Mouse (Mus musculus) adrenal gland, adult 8-10 months (tissue): Measurements from ENCODE around the gene Sema4a. TPM values are rescaled to one million over a fixed set of nuclear protein-coding genes. Genes with fewer than 3 reads are reported as not detected.

Source experiments
- microRNA-seq, 2 experiments: library from miRNA; unstranded; fragments of <30 nt; microRNA quantifications; one replicate each; pipeline ENCODE4 v1.2.0; 2022
- total RNA-seq, 4 experiments: library from RNA; stranded (reverse); gene quantifications; 2 replicates each; pipeline ENCODE4 v1.2.4; 2022

The Sema4a gene
- total RNA-seq, 4 experiments from 2014 or later = 12.2 to 14.0 (median 12.5) TPM

Small RNA genes lying within 50 kb of the gene (microRNA-seq; reads per million reads assigned to microRNA genes)
- gene Mir7011 = 0.34 to 0.53 reads per million in 2 experiments

Other genes with a start within 250 kb of the Sema4a start
- gene Rhbg, start 206.5 kb downstream of the Sema4a start, total RNA-seq = 10 to 100 TPM; 12.0 to 27.5 (median 17.3) TPM
- 1 to 10 TPM; 1.3 to 3.1 (median 2.3) TPM for gene Gm38392, start 174.0 kb downstream of the Sema4a start, total RNA-seq
- gene Tsacc, start 164.2 kb downstream of the Sema4a start, total RNA-seq = 1 to 10 TPM; 6.2 to 9.3 (median 8.2) TPM
- gene Cct3, start 164.1 kb downstream of the Sema4a start, total RNA-seq = 100 to 1,000 TPM; 250 to 360 (median 279) TPM
- gene Glmp, start 136.2 kb downstream of the Sema4a start, total RNA-seq = 100 to 1,000 TPM; 233 to 293 (median 254) TPM
- gene Tmem79, start 125.0 kb downstream of the Sema4a start, total RNA-seq = 1 to 10 TPM; 4.4 to 7.1 (median 5.9) TPM
- 10 to 100 TPM; 48.2 to 66.6 (median 55.9) TPM for gene Smg5, start 124.9 kb downstream of the Sema4a start, total RNA-seq
- gene Paqr6, start 96.6 kb downstream of the Sema4a start, total RNA-seq = 1 to 10 TPM; 4.1 to 6.9 (median 5.4) TPM
- 1 to 10 TPM in 2 of 4 experiments, under 1 TPM in 1, not detected in 1; 0.89 to 1.9 (median 1.3) TPM for gene Bglap3, start 88.4 kb downstream of the Sema4a start, total RNA-seq
- gene Bglap2, start 82.5 kb downstream of the Sema4a start, total RNA-seq = 1 to 10 TPM in 1 of 4 experiments, not detected in 3; 2.1 TPM
- gene Bglap, start 76.7 kb downstream of the Sema4a start, total RNA-seq = 1 to 10 TPM in 2 of 4 experiments, under 1 TPM in 2; 0.77 to 7.8 (median 2.5) TPM
- gene Pmf1, start 50.9 kb downstream of the Sema4a start, total RNA-seq = 10 to 100 TPM; 31.5 to 46.9 (median 34.3) TPM
- 10 to 100 TPM; 44.3 to 50.8 (median 47.0) TPM for gene Slc25a44, start 36.0 kb downstream of the Sema4a start, total RNA-seq
- gene Lmna, start 48.8 kb upstream of the Sema4a start, total RNA-seq = 100 to 1,000 TPM in 3 of 4 experiments, 10 to 100 TPM in 1; 88.2 to 134 (median 124) TPM
- gene Mex3a, start 71.2 kb upstream of the Sema4a start, total RNA-seq = 1 to 10 TPM; 2.8 to 4.3 (median 3.9) TPM
- not detected for gene Rab25, start 87.1 kb upstream of the Sema4a start, total RNA-seq
- 100 to 1,000 TPM; 138 to 164 (median 144) TPM for gene Lamtor2, start 91.9 kb upstream of the Sema4a start, total RNA-seq
- gene Ubqln4, start 92.6 kb upstream of the Sema4a start, total RNA-seq = 10 to 100 TPM; 64.1 to 81.3 (median 66.7) TPM
- gene Ssr2, start 114.7 kb upstream of the Sema4a start, total RNA-seq = 100 to 1,000 TPM; 139 to 217 (median 172) TPM
- gene Arhgef2, start 144.8 kb upstream of the Sema4a start, total RNA-seq = 10 to 100 TPM; 22.0 to 48.2 (median 31.5) TPM
- gene Rxfp4, start 192.0 kb upstream of the Sema4a start, total RNA-seq = not detected
- 10 to 100 TPM; 48.9 to 84.1 (median 58.1) TPM for gene Khdc4, start 224.6 kb upstream of the Sema4a start, total RNA-seq